Mouse (Mus musculus): ENCODE measurements at regions not wholly inside any gene's neighbourhood (a gene's known extent, or its start where the extent isn't known, plus 50 kb on each side); places are given as distances from the start of the nearest gene placed in this dataset.

- WGBS, result 78% methylated on average over 7 of the region's 7 CpGs
- Histone ChIP-seq H3K36me3 (ENCODE audit: control insufficient read depth, insufficient read depth, low read length) (no peaks in the 10 kb centered on the region), H3K27ac (ENCODE audit: low read depth, low read length) (no peak overlapping the region), H3K9me3 (ENCODE audit: control insufficient read depth, low read length) (no peaks in the 10 kb centered on the region), H3K9ac (ENCODE audit: low read length) (no peak overlapping the region), H3K4me1 (replicated peaks; ENCODE audit: control insufficient read depth, insufficient read depth, low read length) (no peaks in the 10 kb centered on the region), H3K4me3 (ENCODE audit: low read depth, low read length) (no peak overlapping the region), H3K4me2 (ENCODE audit: low read depth, low read length, severe bottlenecking) (no peak overlapping the region), H3K27me3 (ENCODE audit: control insufficient read depth, insufficient read depth, low read length) (no peaks in the 10 kb centered on the region)
- ATAC-seq (replicated peaks; ENCODE audit: low FRiP score) (no peak), DNase-seq (ENCODE audit: low spot score) (no peak)
These were observed 78.6 kb downstream of the Fam43a start for GRCm38 (mm10) chr16:30677896-30678707.

- H3K27me3 ChIP-seq (ENCODE audit: control insufficient read depth, insufficient read depth, low read length), result no peaks in the 10 kb centered on the region
- no peak overlapping the region for H3K4me2 ChIP-seq (ENCODE audit: low read depth, low read length, severe bottlenecking)
- no peaks in the 10 kb centered on the region; the same call in 1 of the 2 replicates for H3K4me1 ChIP-seq (replicated peaks; ENCODE audit: control insufficient read depth, insufficient read depth, low read length)
- 84% methylated on average over 9 of the region's 9 CpGs for WGBS
- no peak overlapping the region for H3K27ac ChIP-seq (ENCODE audit: low read depth, low read length)
- H3K36me3 ChIP-seq (ENCODE audit: control insufficient read depth, insufficient read depth, low read length), result no peaks in the 10 kb centered on the region
- ATAC-seq (replicated peaks; ENCODE audit: low FRiP score), result no peak
- no peaks in the 10 kb centered on the region for H3K9me3 ChIP-seq (ENCODE audit: control insufficient read depth, low read length)
- no peak overlapping the region for H3K9ac ChIP-seq (ENCODE audit: low read length)
- no peak overlapping the region for H3K4me3 ChIP-seq (ENCODE audit: low read depth, low read length)
- DNase-seq (ENCODE audit: low spot score), result no peak
These were observed 79.4 kb downstream of the Fam43a start for GRCm38 (mm10) chr16:30678708-30679492.

GRCm38 (mm10) chr16:30679493-30679811 lies 79.9 kb downstream of the Fam43a start:
- ATAC-seq (replicated peaks; ENCODE audit: low FRiP score), result no peak
- WGBS, result 88% methylated on average over 3 of the region's 3 CpGs
- Histone ChIP-seq H3K27me3 (ENCODE audit: control insufficient read depth, insufficient read depth, low read length) (no peaks in the 10 kb centered on the region), H3K4me2 (ENCODE audit: low read depth, low read length, severe bottlenecking) (no peak overlapping the region), H3K9ac (ENCODE audit: low read length) (no peak overlapping the region), H3K9me3 (ENCODE audit: control insufficient read depth, low read length) (no peaks in the 10 kb centered on the region), H3K36me3 (ENCODE audit: control insufficient read depth, insufficient read depth, low read length) (no peaks in the 10 kb centered on the region), H3K4me3 (ENCODE audit: low read depth, low read length) (no peak overlapping the region), H3K4me1 (replicated peaks; ENCODE audit: control insufficient read depth, insufficient read depth, low read length) (no peaks in the 10 kb centered on the region; the same call in 1 of the 2 replicates), H3K27ac (ENCODE audit: low read depth, low read length) (no peak overlapping the region)
- DNase-seq (ENCODE audit: low spot score), result no peak

GRCm38 (mm10) chr16:30681421-30681820 lies 81.9 kb downstream of the Fam43a start:
- Histone ChIP-seq H3K9ac (ENCODE audit: low read length) (no peak overlapping the region), H3K9me3 (ENCODE audit: control insufficient read depth, low read length) (no peaks in the 10 kb centered on the region), H3K4me1 (replicated peaks; ENCODE audit: control insufficient read depth, insufficient read depth, low read length) (no peaks in the 10 kb centered on the region; the same call in 1 of the 2 replicates), H3K4me2 (ENCODE audit: low read depth, low read length, severe bottlenecking) (no peak overlapping the region), H3K27ac (ENCODE audit: low read depth, low read length) (no peak overlapping the region), H3K27me3 (ENCODE audit: control insufficient read depth, insufficient read depth, low read length) (no peaks in the 10 kb centered on the region), H3K4me3 (ENCODE audit: low read depth, low read length) (no peak overlapping the region), H3K36me3 (ENCODE audit: control insufficient read depth, insufficient read depth, low read length) (no peaks in the 10 kb centered on the region)
- no peak for ATAC-seq (replicated peaks; ENCODE audit: low FRiP score)
- DNase-seq (ENCODE audit: low spot score), result no peak
- WGBS, result 85% methylated on average over 4 of the region's 4 CpGs

- Histone ChIP-seq H3K27me3 (ENCODE audit: control insufficient read depth, insufficient read depth, low read length) (no peaks in the 10 kb centered on the region), H3K4me3 (ENCODE audit: low read depth, low read length) (no peak overlapping the region), H3K4me2 (ENCODE audit: low read depth, low read length, severe bottlenecking) (no peak overlapping the region), H3K27ac (ENCODE audit: low read depth, low read length) (no peak overlapping the region), H3K9me3 (ENCODE audit: control insufficient read depth, low read length) (no peaks in the 10 kb centered on the region), H3K9ac (ENCODE audit: low read length) (no peak overlapping the region), H3K4me1 (replicated peaks; ENCODE audit: control insufficient read depth, insufficient read depth, low read length) (no peaks in the 10 kb centered on the region; the same call in 1 of the 2 replicates), H3K36me3 (ENCODE audit: control insufficient read depth, insufficient read depth, low read length) (no peaks in the 10 kb centered on the region)
- no peak for DNase-seq (ENCODE audit: low spot score)
- 91% methylated on average over 3 of the region's 3 CpGs for WGBS
- no peak for ATAC-seq (replicated peaks; ENCODE audit: low FRiP score)
These were observed 84.5 kb downstream of the Fam43a start for GRCm38 (mm10) chr16:30683986-30684385.

GRCm38 (mm10) chr16:30686536-30686935 lies 87.0 kb downstream of the Fam43a start:
- Histone ChIP-seq H3K4me1 (replicated peaks; ENCODE audit: control insufficient read depth, insufficient read depth, low read length) (no peaks in the 10 kb centered on the region; the same call in 1 of the 2 replicates), H3K27ac (ENCODE audit: low read depth, low read length) (no peak overlapping the region), H3K9me3 (ENCODE audit: control insufficient read depth, low read length) (no peaks in the 10 kb centered on the region), H3K27me3 (ENCODE audit: control insufficient read depth, insufficient read depth, low read length) (no peaks in the 10 kb centered on the region), H3K4me3 (ENCODE audit: low read depth, low read length) (no peak overlapping the region), H3K9ac (ENCODE audit: low read length) (no peak overlapping the region), H3K4me2 (ENCODE audit: low read depth, low read length, severe bottlenecking) (no peak overlapping the region), H3K36me3 (ENCODE audit: control insufficient read depth, insufficient read depth, low read length) (no peaks in the 10 kb centered on the region)
- no peak for ATAC-seq (replicated peaks; ENCODE audit: low FRiP score)
- WGBS, result 78% methylated on average over 6 of the region's 6 CpGs
- no peak for DNase-seq (ENCODE audit: low spot score)

GRCm38 (mm10) chr16:30687225-30687624 lies 87.7 kb downstream of the Fam43a start:
- Histone ChIP-seq H3K4me3 (ENCODE audit: low read depth, low read length) (no peak overlapping the region), H3K4me2 (ENCODE audit: low read depth, low read length, severe bottlenecking) (no peak overlapping the region), H3K9ac (ENCODE audit: low read length) (no peak overlapping the region), H3K36me3 (ENCODE audit: control insufficient read depth, insufficient read depth, low read length) (no peaks in the 10 kb centered on the region), H3K27ac (ENCODE audit: low read depth, low read length) (no peak overlapping the region), H3K4me1 (replicated peaks; ENCODE audit: control insufficient read depth, insufficient read depth, low read length) (no peaks in the 10 kb centered on the region; the same call in 1 of the 2 replicates), H3K9me3 (ENCODE audit: control insufficient read depth, low read length) (no peaks in the 10 kb centered on the region), H3K27me3 (ENCODE audit: control insufficient read depth, insufficient read depth, low read length) (no peaks in the 10 kb centered on the region)
- 94% methylated on average over 6 of the region's 6 CpGs for WGBS
- DNase-seq (ENCODE audit: low spot score), result no peak
- ATAC-seq (replicated peaks; ENCODE audit: low FRiP score), result no peak

GRCm38 (mm10) chr16:30687682-30688081 lies 88.2 kb downstream of the Fam43a start:
- no peak for ATAC-seq (replicated peaks; ENCODE audit: low FRiP score)

More at GRCm38 (mm10) chr16:30687682-30688081, 88.2 kb downstream of the Fam43a start:
- H3K27me3 ChIP-seq (ENCODE audit: control insufficient read depth, insufficient read depth, low read length), result no peaks in the 10 kb centered on the region
- H3K27ac ChIP-seq (ENCODE audit: low read depth, low read length), result no peak overlapping the region
- no peak overlapping the region for H3K9ac ChIP-seq (ENCODE audit: low read length)
- DNase-seq (ENCODE audit: low spot score), result no peak
- WGBS, result 78% methylated on average over 8 of the region's 8 CpGs
- no peak overlapping the region for H3K4me2 ChIP-seq (ENCODE audit: low read depth, low read length, severe bottlenecking)
- no peaks in the 10 kb centered on the region for H3K9me3 ChIP-seq (ENCODE audit: control insufficient read depth, low read length)
- no peaks in the 10 kb centered on the region for H3K36me3 ChIP-seq (ENCODE audit: control insufficient read depth, insufficient read depth, low read length)
- H3K4me3 ChIP-seq (ENCODE audit: low read depth, low read length), result no peak overlapping the region
- no peaks in the 10 kb centered on the region; the same call in 1 of the 2 replicates for H3K4me1 ChIP-seq (replicated peaks; ENCODE audit: control insufficient read depth, insufficient read depth, low read length)
